Mouse (Mus musculus): ENCODE results near the gene Kcnd3. TPM values are rescaled to one million over a fixed set of nuclear protein-coding genes. Genes with fewer than 3 reads are reported as not detected.
A peak's percentile ranks its signal among the peaks of the same experiment; 100 is the strongest.

Gene Kcnd3
- total and polyA plus RNA-seq, 3 experiments: 8.4 to 11.8 (median 9.0) TPM

- peaks cover 1% of the 10 kb centered on the region; the same call in 1 of the 2 replicates for H3K4me1 ChIP-seq (ENCODE audit: control insufficient read depth, insufficient read depth, low read length)
- no peak overlapping the region for H3K27ac ChIP-seq
- no peak for TF ChIP-seq POLR2A (IDR thresholded peaks at IDR 0.05; ENCODE audit: insufficient read depth, low read depth, low read length)
- H3K9ac ChIP-seq (ENCODE audit: low read depth, low read length): no peak overlapping the region
- intact Hi-C loops (cut with DNase I): no loop called here
- DNase-seq: no peak
- H3K4me3 ChIP-seq: no peak overlapping the region
- no peaks in the 10 kb centered on the region for H3K79me2 ChIP-seq (replicated peaks; ENCODE audit: control insufficient read depth, insufficient read depth, low read length)
- no peaks in the 10 kb centered on the region for H3K27me3 ChIP-seq (ENCODE audit: control insufficient read depth, insufficient read depth, low read length)
- 79% methylated on average over 1 of the region's 1 CpGs for WGBS
- H3K36me3 ChIP-seq (ENCODE audit: control insufficient read depth, insufficient read depth, low read length): no peaks in the 10 kb centered on the region
These were observed 20.4 kb downstream of the Kcnd3 start for GRCm38 (mm10) chr3:105472564-105472963.

- intact Hi-C loops (cut with DNase I): no loop called here
- Histone ChIP-seq H3K4me1 (ENCODE audit: control insufficient read depth, insufficient read depth, low read length) (peaks cover 1% of the 10 kb centered on the region; the same call in 1 of the 2 replicates), H3K9ac (ENCODE audit: low read depth, low read length) (no peak overlapping the region), H3K4me3 (no peak overlapping the region), H3K27ac (no peak overlapping the region), H3K79me2 (replicated peaks; ENCODE audit: control insufficient read depth, insufficient read depth, low read length) (no peaks in the 10 kb centered on the region), H3K36me3 (ENCODE audit: control insufficient read depth, insufficient read depth, low read length) (no peaks in the 10 kb centered on the region), H3K27me3 (ENCODE audit: control insufficient read depth, insufficient read depth, low read length) (no peaks in the 10 kb centered on the region)
- DNase-seq: peak; percentile 29 to 34
- TF ChIP-seq EP300 (IDR thresholded peaks at IDR 0.05; ENCODE audit: insufficient read depth, low read depth, low read length) (no peak), CTCF (IDR thresholded peaks at IDR 0.05) (no peak), POLR2A (IDR thresholded peaks at IDR 0.05; ENCODE audit: insufficient read depth, low read depth, low read length) (no peak)
- WGBS: 55% methylated on average over 1 of the region's 1 CpGs
These were observed 24.3 kb downstream of the Kcnd3 start for GRCm38 (mm10) chr3:105476408-105476807.

- TF ChIP-seq CTCF (IDR thresholded peaks at IDR 0.05) (no peak), EP300 (IDR thresholded peaks at IDR 0.05; ENCODE audit: insufficient read depth, low read depth, low read length) (no peak), POLR2A (IDR thresholded peaks at IDR 0.05; ENCODE audit: insufficient read depth, low read depth, low read length) (no peak)
- H3K27me3 ChIP-seq (ENCODE audit: control insufficient read depth, insufficient read depth, low read length): no peaks in the 10 kb centered on the region
- H3K4me3 ChIP-seq: no peak overlapping the region
- H3K79me2 ChIP-seq (replicated peaks; ENCODE audit: control insufficient read depth, insufficient read depth, low read length): no peaks in the 10 kb centered on the region
- peaks cover 1% of the 10 kb centered on the region; the same call in 1 of the 2 replicates for H3K4me1 ChIP-seq (ENCODE audit: control insufficient read depth, insufficient read depth, low read length)
- intact Hi-C loops (cut with DNase I): no loop called here
- no peak overlapping the region for H3K9ac ChIP-seq (ENCODE audit: low read depth, low read length)
- H3K27ac ChIP-seq: no peak overlapping the region
- WGBS: 62% methylated on average over 4 of the region's 4 CpGs
- no peaks in the 10 kb centered on the region for H3K36me3 ChIP-seq (ENCODE audit: control insufficient read depth, insufficient read depth, low read length)
- no peak for DNase-seq
These were observed 26.7 kb downstream of the Kcnd3 start for GRCm38 (mm10) chr3:105478876-105479275.

GRCm38 (mm10) chr3:105481419-105481818 lies 29.3 kb downstream of the Kcnd3 start:
- Histone ChIP-seq H3K36me3 (ENCODE audit: control insufficient read depth, insufficient read depth, low read length) (no peaks in the 10 kb centered on the region), H3K4me3 (no peak overlapping the region), H3K4me1 (ENCODE audit: control insufficient read depth, insufficient read depth, low read length) (no peaks in the 10 kb centered on the region; the same call in 1 of the 2 replicates), H3K9ac (ENCODE audit: low read depth, low read length) (no peak overlapping the region), H3K27ac (no peak overlapping the region), H3K27me3 (ENCODE audit: control insufficient read depth, insufficient read depth, low read length) (no peaks in the 10 kb centered on the region), H3K79me2 (replicated peaks; ENCODE audit: control insufficient read depth, insufficient read depth, low read length) (no peaks in the 10 kb centered on the region)
- DNase-seq: no peak
- intact Hi-C loops (cut with DNase I): no loop called here
- TF ChIP-seq CTCF (IDR thresholded peaks at IDR 0.05) (no peak), POLR2A (IDR thresholded peaks at IDR 0.05; ENCODE audit: insufficient read depth, low read depth, low read length) (no peak), EP300 (IDR thresholded peaks at IDR 0.05; ENCODE audit: insufficient read depth, low read depth, low read length) (no peak)
- 68% methylated on average over 8 of the region's 8 CpGs for WGBS

- WGBS: 64% methylated on average over 13 of the region's 13 CpGs
- Histone ChIP-seq H3K27me3 (ENCODE audit: control insufficient read depth, insufficient read depth, low read length) (no peaks in the 10 kb centered on the region), H3K4me1 (ENCODE audit: control insufficient read depth, insufficient read depth, low read length) (no peaks in the 10 kb centered on the region; the same call in 1 of the 2 replicates), H3K36me3 (ENCODE audit: control insufficient read depth, insufficient read depth, low read length) (no peaks in the 10 kb centered on the region), H3K4me3 (no peak overlapping the region), H3K79me2 (replicated peaks; ENCODE audit: control insufficient read depth, insufficient read depth, low read length) (no peaks in the 10 kb centered on the region), H3K27ac (no peak overlapping the region), H3K9ac (ENCODE audit: low read depth, low read length) (no peak overlapping the region)
- intact Hi-C loops (cut with DNase I): no loop called here
- DNase-seq: no peak
- no peak for TF ChIP-seq EP300 (IDR thresholded peaks at IDR 0.05; ENCODE audit: insufficient read depth, low read depth, low read length)
- no peak for TF ChIP-seq POLR2A (IDR thresholded peaks at IDR 0.05; ENCODE audit: insufficient read depth, low read depth, low read length)
These were observed 31.5 kb downstream of the Kcnd3 start for GRCm38 (mm10) chr3:105483651-105484052.

GRCm38 (mm10) chr3:105487171-105487570 lies 35.0 kb downstream of the Kcnd3 start:
- Histone ChIP-seq H3K27me3 (ENCODE audit: control insufficient read depth, insufficient read depth, low read length) (no peaks in the 10 kb centered on the region), H3K4me1 (ENCODE audit: control insufficient read depth, insufficient read depth, low read length) (peaks cover 3% of the 10 kb centered on the region), H3K79me2 (replicated peaks; ENCODE audit: control insufficient read depth, insufficient read depth, low read length) (no peaks in the 10 kb centered on the region), H3K27ac (no peak overlapping the region), H3K9ac (ENCODE audit: low read depth, low read length) (no peak overlapping the region), H3K4me3 (no peak overlapping the region), H3K36me3 (ENCODE audit: control insufficient read depth, insufficient read depth, low read length) (no peaks in the 10 kb centered on the region)
- TF ChIP-seq CTCF (IDR thresholded peaks at IDR 0.05): no peak
- TF ChIP-seq EP300 (IDR thresholded peaks at IDR 0.05; ENCODE audit: insufficient read depth, low read depth, low read length): no peak
- no peak for DNase-seq
- intact Hi-C loops (cut with DNase I): no loop called here
- 36% methylated on average over 8 of the region's 8 CpGs for WGBS

Data from heart, adult 2 months (tissue).